Mouse (Mus musculus): ENCODE data around the gene Prdm2. TPM values are rescaled to one million over a fixed set of nuclear protein-coding genes. Genes with fewer than 3 reads are reported as not detected.

Prdm2 gene
- polyA plus RNA-seq, 1 experiment from 2014 or later: 7.6 TPM

DNA sequence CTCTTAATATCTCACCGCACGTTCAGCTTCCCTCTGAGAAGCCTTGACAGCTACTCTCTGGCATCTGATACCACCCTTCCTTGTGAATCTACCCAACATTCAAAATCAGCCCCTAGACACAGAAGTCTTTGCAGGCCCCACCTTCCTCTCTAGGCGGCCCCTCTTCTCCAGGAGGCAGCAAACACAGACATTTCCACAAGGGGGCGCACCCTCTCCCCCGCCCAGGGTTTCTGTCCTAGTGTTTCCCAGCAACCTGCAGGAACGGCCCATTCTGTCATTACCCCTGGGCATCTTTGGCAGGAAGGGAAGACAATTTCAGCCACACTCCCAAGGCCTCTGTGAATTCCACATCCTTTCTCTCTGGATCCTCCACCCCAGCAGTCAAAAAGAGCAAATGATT lies 99.8 kb downstream of the Prdm2 start:
- Histone ChIP-seq H3K36me3 (ENCODE audit: control insufficient read depth, insufficient read depth) (peaks cover 14% of the 10 kb centered on the region), H3K4me2 (ENCODE audit: low read depth, low read length) (no peak overlapping the region), H3K9me3 (replicated peaks; ENCODE audit: control insufficient read depth, low read length) (no peaks in the 10 kb centered on the region), H3K9ac (ENCODE audit: low read length) (no peak overlapping the region), H3K4me1 (ENCODE audit: control insufficient read depth, insufficient read depth, low read length) (no peaks in the 10 kb centered on the region), H3K27me3 (ENCODE audit: control insufficient read depth, insufficient read depth, low read length) (no peaks in the 10 kb centered on the region), H3K4me3 (ENCODE audit: low read length) (no peak overlapping the region), H3K27ac (ENCODE audit: low read length) (no peak overlapping the region)
- no peak for ATAC-seq (replicated peaks; ENCODE audit: extremely low read depth, insufficient read depth, low FRiP score)
- 39% methylated on average over 6 of the region's 6 CpGs for WGBS

DNA sequence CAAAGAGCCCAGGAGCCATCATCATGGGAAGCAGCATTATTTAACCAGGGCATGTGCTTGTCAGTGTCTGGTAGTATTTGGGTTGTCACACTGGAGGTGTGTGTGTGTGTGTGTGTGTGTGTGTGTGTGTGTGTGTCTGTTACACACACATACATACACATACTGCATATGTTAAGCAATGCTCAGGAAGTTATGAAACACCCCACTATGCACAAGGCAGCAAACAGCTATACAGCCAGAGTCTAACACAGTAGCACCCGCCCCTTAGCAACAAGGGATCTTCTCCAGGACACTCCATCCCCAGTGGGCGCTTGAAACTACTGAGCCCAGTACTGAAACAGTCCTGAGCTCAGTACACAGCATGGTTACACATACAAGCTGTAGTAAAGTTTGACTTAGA lies 100.4 kb downstream of the Prdm2 start:
- ATAC-seq (replicated peaks; ENCODE audit: extremely low read depth, insufficient read depth, low FRiP score): no peak
- 89% methylated on average over 2 of the region's 2 CpGs for whole genome bisulfite sequencing
- peaks cover 17% of the 10 kb centered on the region for H3K36me3 ChIP-seq (ENCODE audit: control insufficient read depth, insufficient read depth)
- no peak overlapping the region for H3K4me3 ChIP-seq (ENCODE audit: low read length)
- no peaks in the 10 kb centered on the region for H3K4me1 ChIP-seq (ENCODE audit: control insufficient read depth, insufficient read depth, low read length)
- H3K9ac ChIP-seq (ENCODE audit: low read length): no peak overlapping the region
- H3K9me3 ChIP-seq (replicated peaks; ENCODE audit: control insufficient read depth, low read length): no peaks in the 10 kb centered on the region
- H3K27ac ChIP-seq (ENCODE audit: low read length): no peak overlapping the region
- no peaks in the 10 kb centered on the region for H3K27me3 ChIP-seq (ENCODE audit: control insufficient read depth, insufficient read depth, low read length)
- no peak overlapping the region for H3K4me2 ChIP-seq (ENCODE audit: low read depth, low read length)

- WGBS: 85% methylated on average over 5 of the region's 5 CpGs
Measured at GRCm38 (mm10) chr4:143111872-143112271, 100.9 kb downstream of the Prdm2 start.

GRCm38 (mm10) chr4:143108552-143108951 lies 104.2 kb downstream of the Prdm2 start:
- no peaks in the 10 kb centered on the region for H3K9me3 ChIP-seq (replicated peaks; ENCODE audit: control insufficient read depth, low read length)
- peaks cover 21% of the 10 kb centered on the region for H3K36me3 ChIP-seq (ENCODE audit: control insufficient read depth, insufficient read depth)
- no peaks in the 10 kb centered on the region for H3K4me1 ChIP-seq (ENCODE audit: control insufficient read depth, insufficient read depth, low read length)
- no peak for ATAC-seq (replicated peaks; ENCODE audit: extremely low read depth, insufficient read depth, low FRiP score)
- H3K4me3 ChIP-seq (ENCODE audit: low read length): no peak overlapping the region
- WGBS: 65% methylated on average over 9 of the region's 9 CpGs
- no peak overlapping the region for H3K4me2 ChIP-seq (ENCODE audit: low read depth, low read length)
- no peak overlapping the region for H3K27ac ChIP-seq (ENCODE audit: low read length)
- H3K9ac ChIP-seq (ENCODE audit: low read length): no peak overlapping the region
- H3K27me3 ChIP-seq (ENCODE audit: control insufficient read depth, insufficient read depth, low read length): no peaks in the 10 kb centered on the region

More at GRCm38 (mm10) chr4:143111872-143112271, 100.9 kb downstream of the Prdm2 start:
- Histone ChIP-seq H3K4me1 (ENCODE audit: control insufficient read depth, insufficient read depth, low read length) (no peaks in the 10 kb centered on the region), H3K9me3 (replicated peaks; ENCODE audit: control insufficient read depth, low read length) (no peaks in the 10 kb centered on the region), H3K27ac (ENCODE audit: low read length) (no peak overlapping the region), H3K4me2 (ENCODE audit: low read depth, low read length) (no peak overlapping the region), H3K27me3 (ENCODE audit: control insufficient read depth, insufficient read depth, low read length) (no peaks in the 10 kb centered on the region), H3K9ac (ENCODE audit: low read length) (no peak overlapping the region), H3K36me3 (ENCODE audit: control insufficient read depth, insufficient read depth) (peaks cover 17% of the 10 kb centered on the region), H3K4me3 (ENCODE audit: low read length) (no peak overlapping the region)
- ATAC-seq (replicated peaks; ENCODE audit: extremely low read depth, insufficient read depth, low FRiP score): no peak

GRCm38 (mm10) chr4:143106971-143107370 lies 105.8 kb downstream of the Prdm2 start:
- Histone ChIP-seq H3K27me3 (ENCODE audit: control insufficient read depth, insufficient read depth, low read length) (no peaks in the 10 kb centered on the region), H3K9me3 (replicated peaks; ENCODE audit: control insufficient read depth, low read length) (no peaks in the 10 kb centered on the region), H3K9ac (ENCODE audit: low read length) (no peak overlapping the region), H3K4me2 (ENCODE audit: low read depth, low read length) (no peak overlapping the region), H3K36me3 (ENCODE audit: control insufficient read depth, insufficient read depth) (peaks cover 21% of the 10 kb centered on the region), H3K4me3 (ENCODE audit: low read length) (no peak overlapping the region), H3K27ac (ENCODE audit: low read length) (no peak overlapping the region), H3K4me1 (ENCODE audit: control insufficient read depth, insufficient read depth, low read length) (no peaks in the 10 kb centered on the region)
- no peak for ATAC-seq (replicated peaks; ENCODE audit: extremely low read depth, insufficient read depth, low FRiP score)
- 73% methylated on average over 6 of the region's 6 CpGs for WGBS

- WGBS: 65% methylated on average over 2 of the region's 2 CpGs
- Histone ChIP-seq H3K27me3 (ENCODE audit: control insufficient read depth, insufficient read depth, low read length) (no peaks in the 10 kb centered on the region), H3K4me1 (ENCODE audit: control insufficient read depth, insufficient read depth, low read length) (no peaks in the 10 kb centered on the region)
Measured at GRCm38 (mm10) chr4:143106566-143106965, 106.2 kb downstream of the Prdm2 start.

DNA sequence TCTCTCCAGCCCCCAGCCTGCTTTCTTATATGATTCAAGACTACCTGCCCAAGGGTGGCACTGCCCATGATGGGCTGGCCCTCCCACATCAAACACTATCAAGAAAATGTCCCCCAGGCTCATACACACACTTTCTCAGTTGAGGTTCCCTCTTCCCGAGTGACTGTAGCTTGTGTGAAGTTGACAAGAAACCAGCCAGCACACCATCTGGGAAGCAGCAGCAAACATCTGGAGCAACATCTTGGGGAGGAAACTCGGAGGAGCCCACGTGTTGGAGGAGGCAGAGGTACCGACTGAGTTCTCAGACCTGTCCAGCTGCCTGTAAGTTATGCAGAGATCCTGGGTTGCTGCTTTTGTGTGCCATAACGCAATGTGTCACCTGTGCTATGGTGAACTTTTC lies 108.1 kb downstream of the Prdm2 start:
- ATAC-seq (replicated peaks; ENCODE audit: extremely low read depth, insufficient read depth, low FRiP score): no peak
- Histone ChIP-seq H3K27ac (ENCODE audit: low read length) (no peak overlapping the region), H3K9me3 (replicated peaks; ENCODE audit: control insufficient read depth, low read length) (no peaks in the 10 kb centered on the region), H3K27me3 (ENCODE audit: control insufficient read depth, insufficient read depth, low read length) (no peaks in the 10 kb centered on the region), H3K36me3 (ENCODE audit: control insufficient read depth, insufficient read depth) (peaks cover 12% of the 10 kb centered on the region; the same call in 1 of the 2 replicates), H3K4me3 (ENCODE audit: low read length) (no peak overlapping the region), H3K4me1 (ENCODE audit: control insufficient read depth, insufficient read depth, low read length) (peaks cover 3% of the 10 kb centered on the region; the same call in 1 of the 2 replicates), H3K4me2 (ENCODE audit: low read depth, low read length) (no peak overlapping the region), H3K9ac (ENCODE audit: low read length) (no peak overlapping the region)
- 75% methylated on average over 5 of the region's 5 CpGs for WGBS

More at GRCm38 (mm10) chr4:143106566-143106965, 106.2 kb downstream of the Prdm2 start:
- ATAC-seq (replicated peaks; ENCODE audit: extremely low read depth, insufficient read depth, low FRiP score): no peak
- Histone ChIP-seq H3K27ac (ENCODE audit: low read length) (no peak overlapping the region), H3K4me2 (ENCODE audit: low read depth, low read length) (no peak overlapping the region), H3K36me3 (ENCODE audit: control insufficient read depth, insufficient read depth) (peaks cover 21% of the 10 kb centered on the region), H3K9ac (ENCODE audit: low read length) (no peak overlapping the region), H3K4me3 (ENCODE audit: low read length) (no peak overlapping the region), H3K9me3 (replicated peaks; ENCODE audit: control insufficient read depth, low read length) (no peaks in the 10 kb centered on the region)

DNA sequence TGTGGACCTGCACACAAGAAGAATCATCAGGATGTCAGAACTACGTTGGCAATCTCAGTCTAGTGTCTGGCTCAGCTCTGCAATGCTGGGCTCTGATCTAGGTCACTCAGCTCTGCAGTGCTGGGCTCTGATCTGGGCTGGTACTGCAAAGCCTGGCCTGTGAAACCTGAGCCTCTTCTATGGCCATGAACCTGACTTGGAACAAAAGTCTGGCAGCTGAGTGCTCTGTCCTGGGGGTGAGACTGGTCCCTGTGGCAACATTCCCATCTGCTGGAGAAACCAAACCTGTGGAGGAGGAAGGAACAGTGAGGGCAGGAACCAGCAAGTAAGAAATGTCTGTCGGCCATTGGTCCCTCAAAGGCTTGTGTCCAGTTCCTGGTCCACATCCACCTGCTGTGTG lies 109.0 kb downstream of the Prdm2 start:
- ATAC-seq (replicated peaks; ENCODE audit: extremely low read depth, insufficient read depth, low FRiP score): no peak
- no peak overlapping the region for H3K27ac ChIP-seq (ENCODE audit: low read length)
- 72% methylated on average over 2 of the region's 2 CpGs for WGBS
- peaks cover 4% of the 10 kb centered on the region; the same call in 1 of the 2 replicates for H3K4me1 ChIP-seq (ENCODE audit: control insufficient read depth, insufficient read depth, low read length)
- H3K9ac ChIP-seq (ENCODE audit: low read length): no peak overlapping the region
- H3K27me3 ChIP-seq (ENCODE audit: control insufficient read depth, insufficient read depth, low read length): no peaks in the 10 kb centered on the region
- H3K4me3 ChIP-seq (ENCODE audit: low read length): no peak overlapping the region
- H3K36me3 ChIP-seq (ENCODE audit: control insufficient read depth, insufficient read depth): peaks cover 9% of the 10 kb centered on the region; the same call in 1 of the 2 replicates
- H3K4me2 ChIP-seq (ENCODE audit: low read depth, low read length): no peak overlapping the region
- no peaks in the 10 kb centered on the region for H3K9me3 ChIP-seq (replicated peaks; ENCODE audit: control insufficient read depth, low read length)

DNA sequence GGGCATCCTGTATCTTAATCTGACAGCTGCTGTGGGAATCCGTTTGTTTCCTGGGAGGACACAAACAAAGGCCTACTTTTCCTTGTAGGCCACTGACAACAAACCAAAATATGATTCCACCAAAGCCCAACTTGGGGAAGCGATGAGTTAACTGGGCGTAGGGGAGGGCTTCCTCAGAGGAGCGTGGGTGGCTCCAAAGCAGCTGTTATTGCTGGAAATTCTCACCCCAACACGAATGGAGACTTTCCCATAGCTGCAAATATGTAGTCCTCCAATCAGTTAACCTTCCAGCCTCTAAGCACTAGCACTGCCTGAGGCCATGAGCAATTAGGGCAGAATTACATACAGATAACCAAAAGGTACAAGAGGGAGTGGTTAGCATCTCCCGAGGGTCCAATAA lies 112.6 kb downstream of the Prdm2 start:
- Histone ChIP-seq H3K4me3 (ENCODE audit: low read length) (no peak overlapping the region), H3K27ac (ENCODE audit: low read length) (no peak overlapping the region), H3K4me1 (ENCODE audit: control insufficient read depth, insufficient read depth, low read length) (peaks cover 4% of the 10 kb centered on the region; the same call in 1 of the 2 replicates), H3K36me3 (ENCODE audit: control insufficient read depth, insufficient read depth) (no peaks in the 10 kb centered on the region), H3K9ac (ENCODE audit: low read length) (no peak overlapping the region), H3K4me2 (ENCODE audit: low read depth, low read length) (no peak overlapping the region), H3K27me3 (ENCODE audit: control insufficient read depth, insufficient read depth, low read length) (0 out of 2 replicates have a peak, but pooled peaks cover 6% of the 10 kb centered on the region), H3K9me3 (replicated peaks; ENCODE audit: control insufficient read depth, low read length) (no peaks in the 10 kb centered on the region)
- ATAC-seq (replicated peaks; ENCODE audit: extremely low read depth, insufficient read depth, low FRiP score): no peak
- 42% methylated on average over 6 of the region's 6 CpGs for WGBS
